Mouse (Mus musculus): ENCODE results near the gene Rasgef1c. TPM values are rescaled to one million over a fixed set of nuclear protein-coding genes. Genes with fewer than 3 reads are reported as not detected.

Rasgef1c gene
- 0.11 and 0.13 TPM in 2 replicates for polyA plus RNA-seq (2012; rRNA removed)

GRCm38 (mm10) chr11:49901659-49902458 is at the start of gene Rasgef1c:
Gene Rasgef1c, plus strand, starts transcription at chr11:49901835.
- Histone ChIP-seq H3K36me3 (ENCODE audit: control insufficient read depth, insufficient read depth, low read length) (no peaks in the 10 kb centered on the region), H3K4me1 (replicated peaks; ENCODE audit: control insufficient read depth, insufficient read depth, low read length) (peaks cover 5% of the 10 kb centered on the region), H3K4me3 (ENCODE audit: control insufficient read depth, insufficient read depth, low read length) (no peak within 1 kb of the TSS), H3K27ac (ENCODE audit: control insufficient read depth, insufficient read depth, low read length) (no peak within 1 kb of the TSS), H3K27me3 (ENCODE audit: control insufficient read depth, insufficient read depth, low read length) (peaks cover 4% of the 10 kb centered on the region; the same call in 1 of the 2 replicates)
- DNase-seq = peak; percentile 63
- no peak for TF ChIP-seq POLR2A (IDR thresholded peaks at IDR 0.05; ENCODE audit: control insufficient read depth, extremely low read depth, insufficient read depth, low read length, poor library complexity)
- peak; percentile 85 for TF ChIP-seq CTCF (IDR thresholded peaks at IDR 0.05; ENCODE audit: borderline replicate concordance, control insufficient read depth, extremely low read depth, insufficient read depth, low read length, poor library complexity)
- 6% methylated on average over 98 of the region's 99 CpGs for WGBS

- TF ChIP-seq POLR2A (IDR thresholded peaks at IDR 0.05; ENCODE audit: control insufficient read depth, extremely low read depth, insufficient read depth, low read length, poor library complexity) (no peak), CTCF (IDR thresholded peaks at IDR 0.05; ENCODE audit: borderline replicate concordance, control insufficient read depth, extremely low read depth, insufficient read depth, low read length, poor library complexity) (no peak)
- Histone ChIP-seq H3K36me3 (ENCODE audit: control insufficient read depth, insufficient read depth, low read length) (peaks cover 18% of the 10 kb centered on the region; the same call in 1 of the 2 replicates), H3K27ac (ENCODE audit: control insufficient read depth, insufficient read depth, low read length) (peak overlapping the region; percentile 61), H3K4me3 (ENCODE audit: control insufficient read depth, insufficient read depth, low read length) (no peak overlapping the region), H3K4me1 (replicated peaks; ENCODE audit: control insufficient read depth, insufficient read depth, low read length) (peaks cover 2% of the 10 kb centered on the region; the same call in 1 of the 2 replicates), H3K27me3 (ENCODE audit: control insufficient read depth, insufficient read depth, low read length) (no peaks in the 10 kb centered on the region)
- no peak for DNase-seq
- WGBS = 36% methylated on average over 5 of the region's 5 CpGs
Observed at GRCm38 (mm10) chr11:49855144-49855543, 46.5 kb upstream of the Rasgef1c start.

- TF ChIP-seq CTCF (IDR thresholded peaks at IDR 0.05; ENCODE audit: borderline replicate concordance, control insufficient read depth, extremely low read depth, insufficient read depth, low read length, poor library complexity) (no peak), POLR2A (IDR thresholded peaks at IDR 0.05; ENCODE audit: control insufficient read depth, extremely low read depth, insufficient read depth, low read length, poor library complexity) (no peak)
- H3K4me3 ChIP-seq (ENCODE audit: control insufficient read depth, insufficient read depth, low read length) = no peak overlapping the region
- no peaks in the 10 kb centered on the region for H3K4me1 ChIP-seq (replicated peaks; ENCODE audit: control insufficient read depth, insufficient read depth, low read length)
- peaks cover 8% of the 10 kb centered on the region; the same call in 1 of the 2 replicates for H3K36me3 ChIP-seq (ENCODE audit: control insufficient read depth, insufficient read depth, low read length)
- no peaks in the 10 kb centered on the region for H3K27me3 ChIP-seq (ENCODE audit: control insufficient read depth, insufficient read depth, low read length)
- no peak for DNase-seq
- 93% methylated on average over 4 of the region's 4 CpGs for WGBS
- H3K27ac ChIP-seq (ENCODE audit: control insufficient read depth, insufficient read depth, low read length) = no peak overlapping the region
Observed at GRCm38 (mm10) chr11:49861139-49861538, 40.5 kb upstream of the Rasgef1c start.

- TF ChIP-seq POLR2A (IDR thresholded peaks at IDR 0.05; ENCODE audit: control insufficient read depth, extremely low read depth, insufficient read depth, low read length, poor library complexity) (no peak), CTCF (IDR thresholded peaks at IDR 0.05; ENCODE audit: borderline replicate concordance, control insufficient read depth, extremely low read depth, insufficient read depth, low read length, poor library complexity) (no peak)
- H3K36me3 ChIP-seq (ENCODE audit: control insufficient read depth, insufficient read depth, low read length) = peaks cover 20% of the 10 kb centered on the region; the same call in 1 of the 2 replicates
Observed at GRCm38 (mm10) chr11:49863926-49864325, 37.7 kb upstream of the Rasgef1c start.

GRCm38 (mm10) chr11:49867320-49867719 is 34.3 kb upstream of the Rasgef1c start:
- DNase-seq = no peak
- no peak overlapping the region for H3K27ac ChIP-seq (ENCODE audit: control insufficient read depth, insufficient read depth, low read length)
- H3K36me3 ChIP-seq (ENCODE audit: control insufficient read depth, insufficient read depth, low read length) = peaks cover 40% of the 10 kb centered on the region
- no peaks in the 10 kb centered on the region for H3K27me3 ChIP-seq (ENCODE audit: control insufficient read depth, insufficient read depth, low read length)
- no peaks in the 10 kb centered on the region for H3K4me1 ChIP-seq (replicated peaks; ENCODE audit: control insufficient read depth, insufficient read depth, low read length)
- over 99% methylated on average over 5 of the region's 5 CpGs for WGBS
- no peak for TF ChIP-seq CTCF (IDR thresholded peaks at IDR 0.05; ENCODE audit: borderline replicate concordance, control insufficient read depth, extremely low read depth, insufficient read depth, low read length, poor library complexity)
- no peak for TF ChIP-seq POLR2A (IDR thresholded peaks at IDR 0.05; ENCODE audit: control insufficient read depth, extremely low read depth, insufficient read depth, low read length, poor library complexity)
- H3K4me3 ChIP-seq (ENCODE audit: control insufficient read depth, insufficient read depth, low read length) = no peak overlapping the region

More at GRCm38 (mm10) chr11:49863926-49864325, 37.7 kb upstream of the Rasgef1c start:
- Histone ChIP-seq H3K4me3 (ENCODE audit: control insufficient read depth, insufficient read depth, low read length) (no peak overlapping the region), H3K27me3 (ENCODE audit: control insufficient read depth, insufficient read depth, low read length) (no peaks in the 10 kb centered on the region), H3K4me1 (replicated peaks; ENCODE audit: control insufficient read depth, insufficient read depth, low read length) (no peaks in the 10 kb centered on the region), H3K27ac (ENCODE audit: control insufficient read depth, insufficient read depth, low read length) (no peak overlapping the region)
- DNase-seq = no peak

GRCm38 (mm10) chr11:49869762-49870161 is 31.9 kb upstream of the Rasgef1c start:
- DNase-seq = peak; percentile 53
- H3K36me3 ChIP-seq (ENCODE audit: control insufficient read depth, insufficient read depth, low read length) = peaks cover 56% of the 10 kb centered on the region
- no peaks in the 10 kb centered on the region for H3K27me3 ChIP-seq (ENCODE audit: control insufficient read depth, insufficient read depth, low read length)
- H3K4me3 ChIP-seq (ENCODE audit: control insufficient read depth, insufficient read depth, low read length) = no peak overlapping the region
- no peak for TF ChIP-seq POLR2A (IDR thresholded peaks at IDR 0.05; ENCODE audit: control insufficient read depth, extremely low read depth, insufficient read depth, low read length, poor library complexity)
- TF ChIP-seq CTCF (IDR thresholded peaks at IDR 0.05; ENCODE audit: borderline replicate concordance, control insufficient read depth, extremely low read depth, insufficient read depth, low read length, poor library complexity) = no peak
- H3K27ac ChIP-seq (ENCODE audit: control insufficient read depth, insufficient read depth, low read length) = no peak overlapping the region
- H3K4me1 ChIP-seq (replicated peaks; ENCODE audit: control insufficient read depth, insufficient read depth, low read length) = no peaks in the 10 kb centered on the region
